Mouse (Mus musculus): ENCODE results near the gene Sez6l2.
A peak's percentile ranks its signal among the peaks of the same experiment; 100 is the strongest.
"Not testable (repeated sequence)": the region's sequence is repeated elsewhere in the genome, so short reads cannot be mapped to it uniquely, and the experiment has no call there.

Gene Sez6l2

GRCm38 (mm10) chr7:126949793-126950646 is at the start of gene Sez6l2:
Gene Sez6l2 (plus strand): TSS chr7:126950563.
- DNase-seq (ENCODE audit: low spot score), result peak; percentile 91

GRCm38 (mm10) chr7:126905590-126905989 is 44.8 kb upstream of the Sez6l2 start:
- no peak for DNase-seq (ENCODE audit: low spot score)

DNA sequence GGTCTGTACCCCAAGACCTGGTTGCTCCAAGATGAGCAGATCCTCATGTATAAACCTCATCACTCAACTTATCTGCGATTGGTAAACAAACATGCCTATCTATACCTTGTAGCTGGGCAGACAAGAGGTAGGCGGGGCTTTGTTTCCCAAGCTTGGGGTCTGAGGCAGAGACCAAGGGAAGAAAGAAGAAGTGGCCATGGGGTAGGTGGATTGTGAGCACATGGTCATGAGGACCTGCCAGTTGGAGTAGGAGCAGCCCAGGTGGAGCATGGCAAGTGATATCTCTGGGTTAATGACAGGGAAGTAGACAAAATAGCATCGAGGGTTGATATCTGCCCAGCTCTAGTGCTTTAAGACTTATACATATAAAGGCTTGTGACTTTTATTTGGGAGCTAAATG is 35.5 kb upstream of the Sez6l2 start:
- DNase-seq (ENCODE audit: low spot score), result no peak

GRCm38 (mm10) chr7:126918356-126918755 is 32.0 kb upstream of the Sez6l2 start:
- not testable (repeated sequence) for DNase-seq (ENCODE audit: low spot score)

DNA sequence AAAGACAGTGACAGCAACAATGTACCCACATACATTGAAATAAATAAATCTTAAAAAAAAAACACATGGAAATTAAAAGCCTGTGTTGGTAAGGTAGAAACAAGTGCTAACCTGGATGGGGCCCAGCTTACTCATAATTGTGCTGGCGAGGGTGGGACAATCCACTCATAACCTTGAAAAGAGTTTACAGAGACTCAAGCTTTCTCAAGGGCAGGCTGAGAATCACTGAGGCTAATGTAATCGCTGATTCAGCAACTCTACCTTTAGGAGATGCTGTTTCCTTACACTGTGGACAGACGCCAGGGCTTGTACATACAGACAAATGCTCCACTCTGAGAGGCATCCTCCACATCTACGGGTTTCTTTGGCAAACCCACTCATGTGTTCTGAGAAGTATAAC is 30.4 kb upstream of the Sez6l2 start:
- no peak for DNase-seq (ENCODE audit: low spot score)

GRCm38 (mm10) chr7:126921563-126921962 is 28.8 kb upstream of the Sez6l2 start:
- DNase-seq (ENCODE audit: low spot score), result no peak

DNA sequence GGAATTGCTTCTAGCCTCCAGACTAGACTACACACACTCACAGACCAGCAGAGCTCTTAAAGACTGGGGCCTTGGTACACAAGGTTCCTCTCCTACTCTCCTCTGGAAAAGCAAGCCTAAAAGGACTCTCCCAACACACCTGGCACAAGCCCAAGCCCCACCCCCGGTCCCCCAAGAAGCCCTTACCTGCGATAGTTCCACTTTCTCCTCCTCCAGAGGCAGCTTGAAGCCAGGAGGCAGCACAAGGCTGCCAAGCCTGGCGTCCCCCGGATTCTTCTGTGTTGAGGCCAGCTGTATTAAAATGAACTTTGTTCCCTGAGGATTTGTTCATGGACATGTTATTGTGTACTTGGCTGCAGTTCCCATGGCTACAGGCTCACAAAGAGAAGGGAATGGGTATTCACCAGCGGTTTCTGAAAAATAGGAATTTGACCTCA is 27.7 kb upstream of the Sez6l2 start, which contains the start of gene Tmem219:
TSS of gene Tmem219 (minus strand) at position 294 of the 437 bp plus-strand sequence.
- DNase-seq (ENCODE audit: low spot score), result peak; percentile 35

DNA sequence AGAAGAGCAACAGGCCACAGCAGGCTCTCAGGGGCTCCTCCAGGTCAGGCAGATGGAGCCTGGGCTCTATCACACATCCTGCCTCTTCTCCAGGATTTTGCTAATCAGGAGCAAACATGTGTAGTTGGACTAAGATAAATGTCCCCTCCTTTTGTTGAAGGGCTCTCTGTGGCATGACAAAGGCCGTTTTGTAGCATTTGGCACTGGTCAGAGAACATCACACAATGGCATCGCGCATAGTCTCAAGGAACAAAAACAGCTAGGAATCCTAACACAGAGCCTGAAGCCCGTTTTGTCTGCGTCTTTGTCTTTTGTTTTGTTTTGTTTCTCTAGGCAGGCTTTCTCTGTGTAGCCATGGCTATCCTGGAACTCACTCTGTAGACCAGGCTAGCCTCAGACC is 26.4 kb upstream of the Sez6l2 start:
- DNase-seq (ENCODE audit: low spot score), result no peak

DNA sequence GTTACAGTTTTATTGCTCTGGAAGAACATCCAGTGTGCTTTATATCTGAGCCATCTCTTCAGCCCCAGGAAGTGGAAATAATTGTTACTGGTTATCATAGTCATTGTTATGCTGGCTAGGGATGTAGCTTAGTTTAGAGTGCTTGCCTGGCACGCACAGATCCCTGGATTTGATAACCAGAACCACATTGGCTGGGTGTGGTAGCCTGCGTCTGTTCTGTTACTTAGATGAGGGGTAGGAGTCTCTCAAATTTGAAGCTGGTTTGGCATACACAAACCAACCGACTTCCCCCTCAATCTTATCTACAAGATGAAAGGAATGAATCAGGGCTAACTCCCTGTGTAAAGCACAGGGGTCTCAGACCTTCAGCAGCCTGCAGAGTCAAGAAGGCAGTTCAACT is 24.1 kb upstream of the Sez6l2 start:
- no peak for DNase-seq (ENCODE audit: low spot score)

DNA sequence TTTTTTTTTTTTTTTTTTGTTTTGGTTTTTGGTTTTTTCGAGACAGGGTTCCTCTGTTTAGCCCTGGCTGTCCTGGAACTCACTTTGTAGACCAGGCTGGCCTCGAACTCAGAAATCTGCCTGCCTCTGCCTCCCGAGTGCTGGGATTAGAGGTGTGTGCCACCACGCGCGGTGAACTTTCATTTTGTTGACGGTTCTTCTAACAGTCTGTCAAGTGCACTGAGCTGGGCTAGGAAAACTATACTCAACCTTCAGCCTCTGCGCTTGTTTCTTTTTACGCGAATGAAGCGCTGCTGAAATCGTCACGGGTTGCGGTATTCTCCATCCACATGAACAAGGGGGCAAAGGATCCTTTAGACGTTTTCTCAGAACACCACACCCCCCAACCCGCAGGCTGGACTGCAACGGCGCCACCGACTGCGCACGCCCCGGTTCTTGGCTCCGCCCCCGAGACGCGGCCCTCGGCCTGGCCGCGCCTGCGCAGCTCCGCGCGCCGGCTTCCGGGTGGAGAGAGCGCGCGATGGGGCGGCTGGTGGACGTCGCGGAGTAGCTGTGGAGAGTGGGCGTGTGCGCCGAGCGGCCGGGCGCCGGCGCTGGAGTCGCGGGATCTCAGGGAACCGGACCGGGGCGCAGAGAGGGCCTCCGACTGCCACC is 21.9 kb upstream of the Sez6l2 start, which contains the start of gene Kctd13:
TSS of gene Kctd13 (plus strand) at position 496 of the 654 bp plus-strand sequence.
- DNase-seq (ENCODE audit: low spot score), result peak; percentile 94

GRCm38 (mm10) chr7:126929046-126929445 is 21.3 kb upstream of the Sez6l2 start:
- DNase-seq (ENCODE audit: low spot score), result no peak

DNA sequence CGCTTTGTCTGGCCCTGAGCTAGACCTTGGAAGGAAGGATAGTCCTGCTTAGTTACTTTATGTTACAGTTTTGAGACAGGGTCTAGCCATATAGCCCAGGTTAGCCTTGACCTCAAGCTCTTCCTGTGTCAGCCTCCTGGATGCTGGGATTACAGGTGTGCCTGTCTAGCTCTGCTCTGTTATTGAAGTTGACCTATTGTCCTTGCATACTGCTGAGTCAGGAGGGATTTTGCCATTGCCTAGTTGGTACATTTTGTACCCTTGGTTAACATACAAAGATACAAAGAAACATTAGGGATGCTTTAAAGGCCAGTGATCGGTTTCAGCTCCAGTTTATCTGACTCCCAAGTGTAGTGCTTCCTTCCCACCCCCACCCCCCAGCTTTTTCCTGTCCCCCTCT is 17.7 kb upstream of the Sez6l2 start:
- no peak for DNase-seq (ENCODE audit: low spot score)

GRCm38 (mm10) chr7:126941171-126941570 is 9.2 kb upstream of the Sez6l2 start:
- DNase-seq (ENCODE audit: low spot score), result no peak

GRCm38 (mm10) chr7:126941801-126942200 is 8.6 kb upstream of the Sez6l2 start:
- no peak for DNase-seq (ENCODE audit: low spot score)

- DNase-seq (ENCODE audit: low spot score), result peak; percentile 66
Observed at GRCm38 (mm10) chr7:126946530-126946929, 3.8 kb upstream of the Sez6l2 start.

DNA sequence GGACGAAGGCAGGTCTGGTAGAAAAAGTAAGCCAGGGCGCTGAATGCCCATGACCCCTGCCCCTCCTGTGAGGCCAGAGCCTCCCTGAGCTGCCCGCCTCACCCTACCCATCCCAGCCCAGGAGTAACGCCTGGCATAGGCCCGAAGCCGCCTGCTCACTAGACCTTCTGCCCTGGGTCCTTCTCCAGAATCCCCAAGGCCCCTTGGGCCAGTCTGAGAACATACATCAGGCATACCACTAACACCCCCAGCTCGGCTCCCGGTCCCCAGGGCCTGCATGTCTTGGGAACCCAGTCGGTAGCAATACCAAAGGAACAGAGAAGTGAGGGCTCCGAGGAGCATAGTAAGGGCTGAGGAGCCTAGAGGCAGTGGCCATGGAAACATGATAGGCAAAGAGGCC is 1.7 kb upstream of the Sez6l2 start:
- no peak for DNase-seq (ENCODE audit: low spot score)

GRCm38 (mm10) chr7:126949403-126949792 is 965 bp upstream of the Sez6l2 start, which contains the start of gene Asphd1:
Gene Asphd1 (minus strand): TSS chr7:126949582.
- DNase-seq (ENCODE audit: low spot score), result no peak

- peak; percentile 22 for DNase-seq (ENCODE audit: low spot score)
Observed at GRCm38 (mm10) chr7:126950647-126951615, 568 bp downstream of the Sez6l2 start.

DNA sequence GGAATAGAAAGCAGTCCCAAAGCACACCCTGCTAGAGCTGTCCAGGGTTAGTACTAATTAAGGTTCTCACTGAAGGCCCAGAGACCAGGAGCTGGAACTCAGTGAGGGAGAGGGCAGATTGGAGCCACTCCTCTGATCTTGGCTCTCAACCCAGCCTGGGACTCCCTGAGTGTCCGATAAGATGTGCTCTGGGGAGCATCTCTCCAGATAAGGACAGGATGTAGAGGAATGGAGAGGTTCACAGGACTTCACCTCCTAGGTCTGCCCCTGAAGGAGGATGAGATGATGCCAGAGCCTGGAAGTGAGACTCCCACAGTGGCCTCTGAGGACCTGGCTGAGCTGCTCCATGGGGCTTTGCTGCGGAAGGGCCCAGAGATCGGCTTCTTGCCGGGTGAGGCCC is 1.4 kb downstream of the Sez6l2 start:
- DNase-seq (ENCODE audit: low spot score), result no peak

DNA sequence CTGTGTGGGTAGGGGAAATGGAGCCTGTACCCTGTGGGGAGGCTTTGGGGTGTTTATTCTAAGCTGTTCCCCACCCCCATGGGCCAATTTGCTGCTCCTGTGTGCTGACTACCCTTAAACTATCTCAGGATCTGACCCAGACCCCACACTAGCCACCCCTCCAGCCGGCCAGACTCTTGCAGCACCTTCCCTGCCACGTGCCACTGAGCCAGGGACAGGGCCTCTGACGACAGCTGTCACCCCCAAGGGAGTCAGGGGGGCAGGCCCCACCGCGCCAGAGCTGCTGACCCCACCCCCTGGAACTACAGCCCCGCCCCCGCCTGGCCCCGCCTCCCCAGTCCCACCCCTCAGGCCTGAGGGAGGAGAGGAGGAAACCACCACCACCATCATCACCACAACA is 2.3 kb downstream of the Sez6l2 start:
- peak; percentile 9 for DNase-seq (ENCODE audit: low spot score)

- no peak for DNase-seq (ENCODE audit: low spot score)
Observed at GRCm38 (mm10) chr7:126955125-126955524, 4.8 kb downstream of the Sez6l2 start.

GRCm38 (mm10) chr7:126959780-126960179 is 9.4 kb downstream of the Sez6l2 start:
- no peak for DNase-seq (ENCODE audit: low spot score)

All from retina, embryonic 14.5 days (tissue).